Mouse (Mus musculus): ENCODE results near the gene Fgfr2.

The Fgfr2 gene

GRCm38 (mm10) chr7:130590081-130590828, 2532.9 kb downstream of the Fgfr2 start:
- no peak for DNase-seq (ENCODE audit: low spot score)

- DNase-seq (ENCODE audit: low spot score) = no peak
Observed at GRCm38 (mm10) chr7:130586521-130587072, 2536.6 kb downstream of the Fgfr2 start.

GRCm38 (mm10) chr7:130578607-130579006, 2544.5 kb downstream of the Fgfr2 start:
- no peak for DNase-seq (ENCODE audit: low spot score)

GRCm38 (mm10) chr7:130578066-130578465, 2545.1 kb downstream of the Fgfr2 start:
- DNase-seq (ENCODE audit: low spot score) = no peak

GRCm38 (mm10) chr7:130577388-130578003, 2545.7 kb downstream of the Fgfr2 start, which contains the start of gene Tacc2:
Gene Tacc2 (plus strand): TSS chr7:130577438.
- no peak for DNase-seq (ENCODE audit: low spot score)

GRCm38 (mm10) chr7:130576981-130577380, 2546.2 kb downstream of the Fgfr2 start:
- no peak for DNase-seq (ENCODE audit: low spot score)

- DNase-seq (ENCODE audit: low spot score) = no peak
Observed at GRCm38 (mm10) chr7:130574211-130574991, 2548.7 kb downstream of the Fgfr2 start.

DNA sequence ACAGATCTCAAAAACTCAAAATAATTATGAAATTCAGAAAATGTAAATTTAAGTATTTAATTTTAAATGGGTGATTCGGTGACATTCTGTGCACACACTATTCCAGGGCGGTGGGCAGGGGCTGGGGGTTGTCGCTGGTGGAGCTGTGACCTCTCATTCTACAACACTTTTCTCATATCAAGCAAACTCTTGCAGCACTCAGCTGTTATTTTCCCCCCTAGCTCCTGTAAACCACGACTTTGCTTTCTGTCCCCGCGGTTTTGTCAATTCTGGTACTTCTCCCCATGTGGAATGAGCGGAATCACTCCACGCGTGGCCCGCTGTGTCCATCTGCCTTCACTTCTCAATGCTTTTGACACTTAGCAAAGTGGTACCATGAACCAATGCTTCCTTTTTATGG, 2549.4 kb downstream of the Fgfr2 start:
- DNase-seq (ENCODE audit: low spot score) = no peak

DNA sequence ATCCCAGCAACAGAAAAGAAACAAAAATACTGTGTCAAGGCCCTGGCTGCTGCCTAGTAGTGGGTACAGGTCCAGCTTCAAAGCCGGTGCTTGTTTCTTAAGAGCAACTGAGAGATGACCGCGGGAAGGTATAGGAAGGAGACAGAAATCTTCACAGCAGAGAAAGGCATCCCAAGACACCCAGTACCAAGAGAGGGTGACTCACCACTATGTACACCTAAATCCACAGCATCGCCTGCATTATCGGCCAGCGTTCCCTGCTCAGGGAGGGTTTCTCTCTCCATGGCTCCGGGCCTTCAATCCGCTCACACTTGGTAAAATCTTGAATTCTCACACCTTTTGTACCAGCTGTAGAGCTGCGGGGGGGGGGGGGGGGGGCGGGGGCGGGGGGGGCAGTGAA, 2550.3 kb downstream of the Fgfr2 start, which contains the start of gene Nsmce4a:
Nsmce4a (minus strand) TSS at position 298 of the 400 bp plus-strand sequence.
- no peak for DNase-seq (ENCODE audit: low spot score)

DNA sequence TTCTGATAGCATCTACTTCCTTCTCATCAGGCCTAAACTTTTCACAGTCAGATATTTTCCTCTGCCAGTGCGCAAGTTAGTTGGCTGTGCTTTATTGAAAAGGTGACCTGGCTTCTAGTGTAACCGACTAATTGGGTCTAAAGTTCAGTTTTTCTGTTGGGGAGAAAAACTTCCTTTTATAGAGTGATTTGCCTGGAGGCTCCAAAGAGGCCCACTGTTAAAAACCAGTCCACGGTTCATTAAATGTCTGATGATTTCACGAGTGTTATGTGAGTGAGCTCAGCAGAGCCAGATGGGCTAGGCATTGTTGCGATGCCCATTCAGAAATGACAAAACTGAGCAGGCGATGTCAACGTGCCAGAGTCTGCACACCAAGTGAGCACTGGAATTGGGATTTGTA, 2552.7 kb downstream of the Fgfr2 start:
- no peak for DNase-seq (ENCODE audit: low spot score)

DNA sequence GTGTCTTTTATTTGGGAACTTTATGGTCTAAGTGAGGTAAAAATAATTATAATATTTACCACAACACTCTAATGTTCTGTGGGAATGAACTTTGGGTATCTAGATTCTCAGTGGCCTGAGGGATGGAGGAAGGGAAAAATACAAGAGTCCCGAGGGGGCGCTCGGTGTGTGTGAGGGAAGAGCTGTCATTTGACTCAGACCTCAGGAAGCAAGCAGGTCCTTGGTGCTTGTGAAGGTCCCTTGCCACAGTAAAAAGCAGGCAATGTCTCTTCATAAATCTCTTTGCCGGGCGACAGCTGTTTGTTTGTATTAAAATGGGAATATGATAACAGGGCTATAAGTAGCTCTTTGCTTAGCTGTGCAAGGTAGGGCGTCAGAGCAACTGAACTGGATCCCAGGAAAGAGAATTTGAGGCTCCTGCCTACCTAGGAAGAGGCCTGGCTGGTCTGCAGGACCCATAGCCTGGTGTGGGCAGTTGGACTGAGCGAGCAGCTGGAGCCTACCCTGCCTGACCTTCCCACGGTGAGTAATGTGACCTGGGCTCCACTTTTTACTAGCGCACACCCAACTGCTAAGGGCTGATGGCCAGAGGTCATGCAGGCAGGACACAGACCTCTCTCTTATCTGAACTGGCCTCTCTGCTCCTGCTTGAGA, 2554.2 kb downstream of the Fgfr2 start:
- no peak for DNase-seq (ENCODE audit: low spot score)

DNA sequence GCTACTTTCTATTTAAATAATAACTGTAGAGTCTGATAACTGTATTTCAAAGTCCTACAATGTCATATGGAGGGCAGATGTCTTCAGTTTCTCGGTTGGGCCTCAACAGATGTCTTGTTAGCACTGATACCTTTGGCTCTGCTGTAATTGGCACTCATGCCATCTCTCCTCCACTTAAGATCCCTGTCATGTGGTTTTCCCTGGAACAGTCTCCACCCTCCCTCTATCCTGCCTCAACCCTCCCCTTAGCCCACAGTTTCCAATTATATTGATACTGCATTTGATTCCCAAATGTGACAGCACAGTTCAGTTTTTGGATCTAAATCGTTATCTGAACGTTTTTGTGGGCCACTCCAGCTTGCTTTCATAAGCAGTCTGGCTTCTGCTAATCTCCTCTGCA, 2558.6 kb downstream of the Fgfr2 start:
- no peak for DNase-seq (ENCODE audit: low spot score)

GRCm38 (mm10) chr7:130563880-130564279, 2559.3 kb downstream of the Fgfr2 start:
- DNase-seq (ENCODE audit: low spot score) = no peak

DNA sequence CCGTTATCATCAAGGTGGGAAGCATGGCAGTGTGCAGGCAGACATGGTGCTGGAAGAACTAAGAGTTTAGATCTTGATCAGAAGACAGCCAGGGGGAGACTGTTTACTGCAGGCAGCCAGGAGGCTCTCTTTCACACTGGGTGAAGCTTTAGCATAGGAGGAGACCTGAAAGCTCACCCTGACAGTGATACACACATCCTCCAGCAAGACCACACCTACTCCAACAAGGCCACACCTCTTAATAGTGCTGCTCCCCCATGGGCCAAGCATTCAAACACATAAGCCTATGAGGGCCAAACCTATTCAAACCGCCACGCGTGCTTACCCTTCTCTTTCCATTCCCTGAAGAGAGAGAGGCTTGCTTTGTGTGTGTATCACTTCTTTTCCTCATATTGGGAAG, 2559.9 kb downstream of the Fgfr2 start:
- DNase-seq (ENCODE audit: low spot score) = no peak

DNA sequence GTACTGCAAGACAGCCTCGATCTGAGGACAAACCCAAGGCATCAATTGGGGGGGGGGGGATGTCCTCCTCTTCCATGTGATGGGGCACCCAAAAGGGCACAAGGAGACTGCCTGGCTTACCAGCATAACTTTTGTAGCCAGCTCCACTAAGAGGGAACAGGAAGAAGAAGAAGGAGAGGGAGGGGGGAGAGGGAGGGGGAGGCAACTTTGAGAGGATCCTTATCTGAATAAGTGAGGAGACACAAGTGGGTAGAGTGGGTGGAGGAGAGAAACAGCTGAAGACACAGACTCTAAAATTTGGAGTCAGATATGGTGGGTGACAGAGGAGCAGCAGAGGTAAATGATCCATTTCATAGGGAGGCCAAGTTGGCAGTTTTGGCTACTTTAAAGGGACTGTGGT, 2562.2 kb downstream of the Fgfr2 start:
- no peak for DNase-seq (ENCODE audit: low spot score)

- DNase-seq (ENCODE audit: low spot score) = no peak
Observed at GRCm38 (mm10) chr7:130558592-130558991, 2564.6 kb downstream of the Fgfr2 start.

- DNase-seq (ENCODE audit: low spot score) = no peak
Observed at GRCm38 (mm10) chr7:130555597-130555996, 2567.6 kb downstream of the Fgfr2 start.

DNA sequence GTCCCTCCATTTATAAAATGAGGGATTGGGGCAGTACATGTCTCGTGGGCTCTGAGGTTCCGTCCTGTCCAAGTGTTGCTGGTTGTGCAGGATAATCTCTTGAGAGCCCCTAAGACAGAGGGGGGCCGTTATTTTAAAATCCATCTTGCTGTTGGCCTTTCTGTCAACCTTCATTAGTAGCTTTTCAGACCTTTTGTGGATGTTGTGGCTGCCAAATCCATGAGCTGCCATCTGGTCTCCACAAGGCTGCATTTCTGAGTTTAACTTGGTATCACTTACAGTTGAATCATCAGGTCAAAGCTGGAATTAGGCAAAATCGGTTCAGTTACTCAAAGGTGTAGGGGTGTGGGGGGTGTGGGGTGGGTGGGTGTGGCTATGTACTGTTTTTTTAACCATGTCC, 2569.8 kb downstream of the Fgfr2 start:
- no peak for DNase-seq (ENCODE audit: low spot score)

GRCm38 (mm10) chr7:130552780-130553179, 2570.4 kb downstream of the Fgfr2 start:
- no peak for DNase-seq (ENCODE audit: low spot score)

DNA sequence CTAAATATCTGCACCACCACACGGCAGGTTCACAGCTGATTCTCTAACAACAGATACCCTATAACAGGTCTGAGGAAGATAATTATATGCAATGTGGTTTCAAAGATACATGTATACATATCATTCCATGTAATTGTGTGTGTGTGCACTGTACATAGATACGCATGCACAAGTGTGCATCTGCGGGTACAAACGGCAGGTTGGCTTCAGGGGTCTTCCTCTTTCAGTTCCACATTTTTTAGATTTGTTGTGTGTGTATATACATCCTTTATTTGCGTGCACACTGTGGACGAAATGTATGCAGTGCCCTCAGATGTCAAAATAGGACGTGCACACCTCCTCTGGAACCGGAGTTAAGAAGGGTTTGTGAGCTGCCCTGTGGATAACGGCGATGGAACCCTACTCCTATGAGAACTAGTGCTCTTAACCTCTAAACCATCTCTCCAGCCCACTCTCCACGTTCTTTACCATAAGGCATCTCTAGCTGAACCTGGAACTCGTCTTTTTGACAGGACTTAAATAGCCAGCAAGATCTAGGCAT, 2575.4 kb downstream of the Fgfr2 start:
- DNase-seq (ENCODE audit: low spot score) = no peak

DNA sequence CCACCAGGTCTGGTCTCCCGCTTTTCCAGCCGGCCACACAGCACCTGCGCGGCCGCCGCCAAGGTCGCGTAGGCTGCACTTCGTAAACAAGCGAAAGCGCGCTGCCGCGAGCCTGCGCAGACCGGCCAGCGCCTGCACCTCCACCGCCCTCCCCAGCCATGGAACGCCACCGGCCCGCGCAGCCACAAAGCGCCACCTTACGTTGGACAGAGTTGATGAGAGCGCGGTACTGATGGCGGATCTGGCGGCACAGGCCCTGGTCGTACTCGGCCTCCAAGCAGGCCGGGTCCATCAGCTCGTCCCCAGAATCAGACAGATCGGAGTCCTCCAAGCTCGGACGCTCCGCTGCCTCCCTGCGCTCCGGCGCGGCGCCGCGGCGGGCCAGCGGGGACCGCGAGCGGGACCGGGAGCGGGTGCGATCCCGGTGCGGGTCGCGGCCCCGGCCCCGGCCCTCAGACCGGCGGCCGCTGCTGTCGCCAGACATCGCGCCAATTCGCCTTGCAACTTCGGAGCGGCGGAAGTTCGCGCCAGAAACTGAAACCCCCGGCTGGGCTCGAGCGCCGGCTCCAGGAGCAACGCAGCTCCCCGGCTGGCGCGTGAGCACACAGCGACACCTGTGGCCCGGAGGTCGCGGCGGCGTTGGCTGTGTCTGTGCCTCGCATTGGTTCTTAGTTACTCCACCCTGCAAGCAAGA, 2576.2 kb downstream of the Fgfr2 start:
- DNase-seq (ENCODE audit: low spot score) = peak; percentile 93

Data from T-cell, adult 2 months (primary cell).